8 mouse cellular contexts compared by ENCODE assay signal in genomic region chr9:89623006-89623760, GRCm38 (mm10). TPM values are rescaled to one million over a fixed set of nuclear protein-coding genes. Genes with fewer than 3 reads are reported as not detected.
DNase-seq lines count a peak whose midpoint lies in the region; ATAC-seq lines count a peak whose summit lies in the region.

Minar1 (minus strand) TSS chr9:89623125.

- H3K27ac ChIP-seq in heart, embryonic 10.5 days = 0 out of 2 replicates have a peak within 1 kb of the TSS, but pooled peaks have one; percentile 25
- peak within 1 kb of the TSS; percentile 59 for H3K27ac ChIP-seq in hindbrain, embryonic 10.5 days
- no peak within 1 kb of the TSS for H3K27ac ChIP-seq in limb, embryonic 12.5 days
- no peak within 1 kb of the TSS for H3K27ac ChIP-seq in neural tube, embryonic 11.5 days (ENCODE audit: low read depth, low read length)

- DNase-seq in heart, embryonic 10.5 days (ENCODE audit: low spot score) = peak; percentile 79
- DNase-seq in heart, postnatal 36 days = no peak
- DNase-seq in ES-CJ7 (ENCODE audit: low read depth, low spot score) = peak; percentile 68
- DNase-seq in hindbrain, embryonic 10.5 days (ENCODE audit: low spot score) = no peak
- DNase-seq in neural tube, embryonic 11.5 days (ENCODE audit: low spot score) = peak; percentile 75

- H3K9ac ChIP-seq in limb, embryonic 12.5 days (replicated peaks) = peak within 1 kb of the TSS; percentile 54
- H3K9ac ChIP-seq in neural tube, embryonic 11.5 days (ENCODE audit: low read length) = peak within 1 kb of the TSS; percentile 69

- peak within 1 kb of the TSS; percentile 97 for H3K4me2 ChIP-seq in limb, embryonic 12.5 days
- H3K4me2 ChIP-seq in neural tube, embryonic 11.5 days (ENCODE audit: low read depth) = peak within 1 kb of the TSS; percentile 94

- H3K9me3 ChIP-seq in heart, embryonic 10.5 days = no peaks in the 10 kb centered on the region
- H3K9me3 ChIP-seq in hindbrain, embryonic 10.5 days = no peaks in the 10 kb centered on the region
- H3K9me3 ChIP-seq in limb, embryonic 12.5 days = no peaks in the 10 kb centered on the region
- no peaks in the 10 kb centered on the region for H3K9me3 ChIP-seq in neural tube, embryonic 11.5 days (ENCODE audit: control insufficient read depth, low read length)

- peak within 1 kb of the TSS; percentile 64 for H3K4me3 ChIP-seq in heart, embryonic 10.5 days
- H3K4me3 ChIP-seq in hindbrain, embryonic 10.5 days = peak within 1 kb of the TSS; percentile 64
- H3K4me3 ChIP-seq in limb, embryonic 12.5 days (replicated peaks) = peak within 1 kb of the TSS; percentile 50
- peak within 1 kb of the TSS; percentile 45 for H3K4me3 ChIP-seq in neural tube, embryonic 11.5 days (ENCODE audit: low read depth, low read length)

- no peaks in the 10 kb centered on the region for H3K36me3 ChIP-seq in heart, embryonic 10.5 days
- no peaks in the 10 kb centered on the region for H3K36me3 ChIP-seq in hindbrain, embryonic 10.5 days
- H3K36me3 ChIP-seq in limb, embryonic 12.5 days = no peaks in the 10 kb centered on the region
- H3K36me3 ChIP-seq in neural tube, embryonic 11.5 days (ENCODE audit: control insufficient read depth, insufficient read depth, low read length) = no peaks in the 10 kb centered on the region

- H3K27me3 ChIP-seq in heart, embryonic 10.5 days (ENCODE audit: insufficient read depth, poor library complexity, severe bottlenecking) = peaks cover 65% of the 10 kb centered on the region
- peaks cover 59% of the 10 kb centered on the region for H3K27me3 ChIP-seq in hindbrain, embryonic 10.5 days (ENCODE audit: insufficient read depth, poor library complexity, severe bottlenecking)
- peaks cover 51% of the 10 kb centered on the region for H3K27me3 ChIP-seq in limb, embryonic 12.5 days
- H3K27me3 ChIP-seq in neural tube, embryonic 11.5 days (ENCODE audit: control insufficient read depth, insufficient read depth, low read length) = peaks cover 19% of the 10 kb centered on the region

- peaks cover 18% of the 10 kb centered on the region for H3K4me1 ChIP-seq in heart, embryonic 10.5 days
- peaks cover 24% of the 10 kb centered on the region for H3K4me1 ChIP-seq in hindbrain, embryonic 10.5 days (replicated peaks)
- H3K4me1 ChIP-seq in limb, embryonic 12.5 days (replicated peaks) = peaks cover 18% of the 10 kb centered on the region
- 0 out of 2 replicates have a peak, but pooled peaks cover 3% of the 10 kb centered on the region for H3K4me1 ChIP-seq in neural tube, embryonic 11.5 days (ENCODE audit: control insufficient read depth, insufficient read depth, low read length)

- under 1% methylated on average over 27 of the region's 27 CpGs for WGBS in heart, embryonic 10.5 days
- under 1% methylated on average over 27 of the region's 27 CpGs for WGBS in hindbrain, embryonic 10.5 days
- WGBS in limb, embryonic 12.5 days = under 1% methylated on average over 27 of the region's 27 CpGs
- WGBS in neural tube, embryonic 11.5 days = under 1% methylated on average over 27 of the region's 27 CpGs

- intact Hi-C loops in heart, postnatal 36 days (cut with DNase I) = no loop called here

- peak; percentile 81 for ATAC-seq in common myeloid progenitor, adult 5-6 weeks (replicated peaks; ENCODE audit: low read depth, poor library complexity, severe bottlenecking)
- ATAC-seq in limb, embryonic 12.5 days (ENCODE audit: insufficient number of reproducible peaks, insufficient read depth, low FRiP score, low TSS enrichment, low read depth) = peak; percentile 75
- ATAC-seq in neural tube, embryonic 11.5 days (ENCODE audit: insufficient read depth, low FRiP score, low TSS enrichment) = peak; percentile 78
- ATAC-seq in activated CD4-positive, CD25-positive, alpha-beta regulatory T cell, adult 4 months = no peak

RNA-seq across cellular contexts. Expression of gene Minar1, which starts in this region (rescaled TPM):
- 0.12 and 0.36 TPM in 2 replicates for polyA plus RNA-seq in heart, embryonic 10.5 days (2016; fragmentation: Nextera tagmentation; extraction: Ambion mirVana)
- under 1 TPM; 0.08 to 0.11 TPM for total RNA-seq in heart, postnatal 36 days (2021)
- total RNA-seq in common myeloid progenitor, adult 5-6 weeks (2017) = not detected in 2 replicates
- polyA plus RNA-seq in hindbrain, embryonic 10.5 days (2016; fragmentation: Nextera tagmentation; extraction: Ambion mirVana) = 0.15 and 0.24 TPM in 2 replicates
- 0.35 and 0.39 TPM in 2 replicates for polyA plus RNA-seq in limb, embryonic 12.5 days (2016; fragmentation: Nextera tagmentation; extraction: Ambion mirVana)
- polyA plus RNA-seq in neural tube, embryonic 11.5 days (2014; fragmentation: Nextera tagmentation; extraction: Ambion mirVana) = 0.57 TPM in 2 replicates
- under 1 TPM in 1 of 2 experiments, not detected in 1; 0.12 TPM for polyA plus RNA-seq in activated CD4-positive, CD25-positive, alpha-beta regulatory T cell, adult 4 months (2017; shearing (Covaris generic))

Comparison
In these comparisons a context has a peak if more than half of its experiments do, and no peak if none do; other contexts are left out.
1. Peak in DNase-seq, H3K4me3 ChIP-seq and H3K27ac ChIP-seq in heart, embryonic 10.5 days; RNA of the gene not detected or under 1 TPM.
2. Peak in ATAC-seq in common myeloid progenitor, adult 5-6 weeks; RNA of the gene not detected or under 1 TPM.
3. Peak in ATAC-seq, H3K4me3 ChIP-seq, H3K9ac ChIP-seq and H3K4me2 ChIP-seq in limb, embryonic 12.5 days; RNA of the gene not detected or under 1 TPM.
4. Peak in DNase-seq, ATAC-seq, H3K4me3 ChIP-seq, H3K9ac ChIP-seq and H3K4me2 ChIP-seq in neural tube, embryonic 11.5 days; RNA of the gene not detected or under 1 TPM.